Mouse (Mus musculus): ENCODE measurements around the gene 4921507P07Rik.
"Not testable (repeated sequence)": the region's sequence is repeated elsewhere in the genome, so short reads cannot be mapped to it uniquely, and the experiment has no call there.

4921507P07Rik gene

DNA sequence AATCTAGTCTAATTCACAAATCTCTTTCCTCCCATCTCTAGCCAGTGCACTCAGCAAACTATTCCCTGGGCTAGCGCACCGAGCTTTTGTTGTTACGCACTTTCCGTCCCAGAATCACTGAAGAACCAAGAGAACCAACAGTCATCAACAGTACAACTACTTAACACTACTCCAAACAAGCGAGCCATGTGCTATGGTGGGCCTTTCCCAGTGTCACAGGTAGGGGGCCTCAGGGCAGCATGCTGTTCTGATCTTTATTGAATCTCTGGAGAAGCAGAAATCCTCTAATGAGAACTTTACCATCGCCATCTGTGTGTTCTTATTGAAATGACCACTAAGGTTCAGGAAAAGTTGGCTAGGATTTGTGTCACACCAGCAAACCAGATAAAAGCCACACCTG, 38.9 kb downstream of the 4921507P07Rik start:
- no peak for DNase-seq (ENCODE audit: low spot score in 2 of 2)

DNA sequence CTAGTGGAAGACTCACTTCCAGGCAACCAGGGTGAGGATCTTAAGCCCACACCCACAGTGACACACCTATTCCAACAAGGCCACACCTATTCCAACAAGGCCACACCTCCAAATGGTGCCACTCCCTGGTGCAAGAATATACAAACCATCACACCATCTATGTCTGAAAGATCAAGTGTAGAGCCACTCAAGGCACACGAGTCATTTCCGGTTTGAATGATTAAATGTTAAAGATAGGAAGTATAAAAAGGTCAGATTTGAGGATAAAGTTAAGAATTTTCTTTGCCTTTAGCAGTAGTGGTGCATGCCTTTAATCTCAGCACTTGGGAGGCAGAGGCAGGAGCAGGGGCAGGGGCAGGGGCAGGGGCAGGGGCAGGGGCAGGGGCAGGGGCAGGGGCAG, 42.2 kb downstream of the 4921507P07Rik start:
- DNase-seq (ENCODE audit: low spot score in 2 of 2), result not testable (repeated sequence)

DNA sequence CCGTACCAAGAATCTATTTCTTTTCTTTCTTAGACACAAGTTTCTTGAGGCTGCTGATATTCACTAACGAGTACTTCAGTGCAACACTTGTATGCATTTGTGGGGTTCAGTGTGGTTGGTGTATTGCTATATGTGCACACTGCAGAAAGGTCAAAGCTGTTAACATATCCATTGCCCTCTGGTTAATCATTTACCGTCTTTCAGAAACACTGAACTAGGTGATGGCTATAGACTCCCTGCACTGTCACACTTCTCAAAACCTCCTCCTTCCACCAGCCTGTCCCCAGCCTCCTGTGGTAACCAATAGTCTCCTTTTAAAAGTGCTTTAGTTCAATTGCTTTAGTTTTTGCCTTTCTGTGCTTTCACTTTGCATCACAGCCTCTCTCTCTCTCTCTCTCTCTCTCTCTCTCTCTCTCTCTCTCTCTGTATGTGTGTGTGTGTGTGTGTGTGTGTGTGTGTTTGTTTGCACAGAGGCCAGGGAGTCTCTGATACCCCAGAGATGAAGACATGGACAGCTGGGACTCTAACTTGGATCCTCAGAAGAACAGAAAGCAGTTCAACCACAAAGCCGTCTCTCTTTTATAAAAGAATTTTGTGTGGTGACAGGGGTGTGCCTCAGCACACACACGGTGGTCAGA, 43.4 kb downstream of the 4921507P07Rik start:
- DNase-seq (ENCODE audit: low spot score in 2 of 2), result no peak

DNA sequence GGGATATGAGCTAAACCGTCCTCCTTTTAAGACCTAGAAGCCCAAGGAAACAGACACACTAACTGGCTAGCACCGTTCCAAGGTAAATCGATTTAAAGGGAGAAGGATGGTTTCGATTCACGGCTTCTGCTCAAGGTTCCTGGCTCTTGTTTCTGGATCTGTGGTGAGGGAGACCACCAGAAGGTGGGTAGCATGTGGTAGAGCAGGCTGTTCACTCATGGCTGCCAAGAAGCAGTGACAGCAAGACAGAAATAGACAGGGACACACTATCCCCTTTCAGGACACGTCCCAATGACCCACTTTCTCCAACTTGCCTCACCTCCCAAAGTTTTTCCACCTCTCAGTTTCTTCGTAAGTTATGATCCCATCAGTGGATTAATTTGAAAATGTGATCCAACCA, 46.6 kb downstream of the 4921507P07Rik start:
- DNase-seq (ENCODE audit: low spot score in 2 of 2), result no peak

DNA sequence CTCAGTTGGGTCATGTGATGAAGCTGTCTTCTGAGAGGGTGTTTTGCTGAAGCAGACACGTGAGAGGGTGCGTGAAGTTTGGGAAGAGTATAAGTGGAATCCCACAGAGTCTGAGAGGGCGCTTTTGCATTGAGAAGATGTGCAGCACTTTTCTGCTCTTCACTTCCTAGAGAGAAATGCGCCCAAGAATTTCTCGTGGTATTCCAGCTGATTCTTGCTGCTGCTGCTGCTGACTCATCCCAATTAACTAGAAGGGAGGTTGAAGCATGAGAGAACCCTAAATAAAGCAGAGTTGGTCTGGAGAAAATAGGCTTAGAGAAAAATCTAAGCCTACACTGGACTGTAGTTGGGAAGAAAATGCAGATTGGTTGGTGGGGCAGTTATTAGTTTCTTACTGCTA, 47.4 kb downstream of the 4921507P07Rik start:
- DNase-seq (ENCODE audit: low spot score in 2 of 2), result peak; percentile 39 to 47

DNA sequence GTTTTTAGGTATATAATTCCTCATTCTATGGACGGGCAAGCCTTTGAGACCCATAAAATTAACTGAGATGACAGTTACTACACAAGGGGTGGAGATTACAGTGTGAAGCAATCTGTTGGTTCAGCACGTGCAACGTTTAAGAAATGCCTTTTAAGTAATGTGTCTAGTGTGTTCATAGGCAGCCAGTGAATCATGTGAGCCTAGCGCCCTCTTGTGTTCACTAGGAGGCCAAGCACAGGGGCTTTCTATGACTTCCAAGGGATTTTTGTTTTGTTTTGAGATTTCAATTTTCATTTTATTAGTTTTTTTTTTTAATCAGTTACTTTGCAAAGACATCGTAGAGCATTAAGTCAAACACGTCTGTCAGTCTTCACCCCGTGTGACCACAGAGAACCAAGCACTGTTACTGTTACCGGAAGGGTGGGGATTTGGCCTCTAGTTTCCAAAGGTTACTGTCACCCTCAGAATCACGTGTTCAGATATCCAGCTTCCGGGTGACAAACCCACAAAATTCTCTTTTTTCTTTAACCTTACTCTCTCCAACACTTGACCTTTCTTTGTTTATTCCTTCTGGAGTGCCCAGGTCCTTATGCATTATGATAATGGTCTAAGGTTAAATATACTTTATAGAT, 50.9 kb downstream of the 4921507P07Rik start:
- DNase-seq (ENCODE audit: low spot score in 2 of 2), result peak in 1 of 2 experiments; percentile 62

DNA sequence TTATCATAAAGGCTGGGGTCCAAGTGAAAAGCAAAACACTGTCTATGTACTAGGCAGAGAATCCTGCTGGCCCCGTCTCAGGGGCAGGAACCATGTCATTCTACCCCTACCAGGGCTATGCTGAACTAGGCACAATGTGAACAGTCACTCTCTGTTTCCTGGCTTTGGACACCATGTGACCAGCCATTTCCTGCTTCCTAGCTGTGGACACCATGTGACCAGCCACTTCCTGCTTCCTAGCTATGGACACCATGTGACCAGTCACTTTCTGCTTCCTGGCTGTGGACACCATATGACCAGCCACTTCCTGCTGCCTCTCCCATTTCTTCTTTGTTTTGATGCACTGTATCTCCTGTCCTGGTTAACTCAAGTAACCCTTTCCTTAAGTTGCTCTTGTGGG, 53.9 kb downstream of the 4921507P07Rik start:
- DNase-seq (ENCODE audit: low spot score in 2 of 2), result no peak

DNA sequence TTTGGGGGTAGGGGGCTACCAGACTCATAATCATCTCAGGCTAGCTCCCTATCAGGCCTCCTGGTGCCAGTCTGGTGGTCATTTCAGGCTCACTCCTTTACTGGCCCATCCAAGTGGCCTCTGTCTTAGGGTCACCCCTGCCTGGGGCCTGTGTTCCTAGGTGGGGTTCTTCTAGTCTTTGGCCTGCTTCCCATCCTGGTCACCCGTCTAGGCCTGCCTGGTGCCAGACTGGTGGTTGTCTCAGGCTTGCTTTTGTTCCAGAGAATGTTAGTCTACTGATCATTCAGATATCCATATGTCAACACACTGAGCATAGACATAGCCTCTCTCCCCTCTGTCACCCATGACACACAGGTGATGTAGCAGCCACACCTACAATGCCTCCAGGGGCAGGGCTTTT, 56.8 kb downstream of the 4921507P07Rik start:
- DNase-seq (ENCODE audit: low spot score in 2 of 2), result no peak

DNA sequence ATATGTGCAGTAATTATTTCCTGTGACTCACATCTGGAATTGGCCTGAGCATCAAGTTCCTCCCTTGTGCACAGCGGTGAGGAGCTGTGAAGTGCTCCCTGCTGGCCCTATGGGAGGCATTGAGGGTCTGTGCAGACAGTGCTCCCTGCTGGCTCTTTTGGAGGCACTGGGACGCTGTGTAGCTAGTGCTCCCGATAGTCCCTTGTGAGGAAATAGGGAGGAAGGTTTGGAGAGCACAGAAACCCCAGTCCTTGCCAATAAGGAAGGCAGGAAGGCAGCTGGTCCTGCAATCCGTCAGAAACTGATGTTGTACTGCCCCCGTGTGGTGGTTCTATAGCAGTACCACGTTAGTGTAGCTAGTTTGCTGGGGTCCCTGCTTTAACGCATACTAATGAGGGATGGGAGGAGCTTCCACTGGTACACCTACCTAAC, 60.0 kb downstream of the 4921507P07Rik start:
- DNase-seq (ENCODE audit: low spot score in 2 of 2), result peak in 1 of 2 experiments; percentile 62

DNA sequence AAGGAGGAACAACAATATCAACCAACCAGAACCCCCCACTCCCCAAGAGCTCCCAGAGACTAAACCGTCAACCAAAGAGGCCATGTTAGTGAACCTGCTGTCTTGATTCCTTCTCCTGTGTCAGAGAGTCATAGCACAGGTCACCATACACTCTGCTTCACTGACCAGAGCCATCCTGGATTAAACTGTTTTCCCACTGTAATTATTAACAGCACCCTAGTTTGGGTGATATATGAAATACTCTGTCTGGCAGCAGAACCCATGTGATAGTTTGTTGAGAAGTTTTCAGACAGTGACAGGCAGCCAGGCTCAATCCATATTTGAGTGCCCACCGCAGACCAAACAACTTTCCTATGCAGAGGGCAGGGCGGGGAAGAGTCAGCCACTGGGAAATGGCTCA, 61.1 kb downstream of the 4921507P07Rik start:
- DNase-seq (ENCODE audit: low spot score in 2 of 2), result no peak

DNA sequence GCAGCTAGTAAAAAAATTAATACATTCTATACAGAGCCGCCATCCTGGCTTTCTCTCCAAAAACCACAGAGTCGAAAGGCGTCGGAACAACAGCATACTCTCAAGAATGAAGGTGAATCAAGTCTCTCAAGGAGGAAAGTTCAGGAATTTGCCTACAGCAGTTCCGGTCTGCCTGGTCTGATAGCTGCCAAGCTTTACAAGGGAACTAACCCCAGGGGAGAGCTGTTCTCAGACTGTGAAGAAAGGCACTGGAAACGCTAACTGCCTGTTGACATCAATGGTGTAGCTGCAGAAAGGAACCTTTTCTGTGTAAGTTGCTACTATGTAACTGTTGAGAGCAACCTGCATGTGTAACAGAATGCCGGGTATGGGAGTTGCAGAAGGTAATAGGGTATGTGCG, 64.5 kb downstream of the 4921507P07Rik start:
- DNase-seq (ENCODE audit: low spot score in 2 of 2), result no peak

DNA sequence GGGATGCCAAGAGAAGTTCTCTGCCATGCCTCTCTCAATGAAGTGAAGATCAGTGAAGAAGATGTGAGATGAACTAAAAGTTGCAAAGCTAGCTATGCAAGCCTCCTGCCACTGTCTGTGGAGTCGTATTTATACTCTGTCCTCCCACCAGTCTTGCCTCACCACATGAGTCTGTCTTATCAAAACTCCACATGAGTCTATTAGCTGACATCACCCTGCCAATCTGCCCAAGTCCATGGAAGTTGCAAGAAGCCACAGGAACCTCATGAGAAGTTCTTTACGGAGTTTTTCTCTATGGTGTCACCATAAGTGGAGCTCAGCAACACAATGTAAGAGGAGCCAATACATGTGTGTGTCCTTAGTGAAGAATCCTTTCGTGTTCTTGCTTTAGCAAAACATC, 65.4 kb downstream of the 4921507P07Rik start:
- no peak for DNase-seq (ENCODE audit: low spot score in 2 of 2)

DNA sequence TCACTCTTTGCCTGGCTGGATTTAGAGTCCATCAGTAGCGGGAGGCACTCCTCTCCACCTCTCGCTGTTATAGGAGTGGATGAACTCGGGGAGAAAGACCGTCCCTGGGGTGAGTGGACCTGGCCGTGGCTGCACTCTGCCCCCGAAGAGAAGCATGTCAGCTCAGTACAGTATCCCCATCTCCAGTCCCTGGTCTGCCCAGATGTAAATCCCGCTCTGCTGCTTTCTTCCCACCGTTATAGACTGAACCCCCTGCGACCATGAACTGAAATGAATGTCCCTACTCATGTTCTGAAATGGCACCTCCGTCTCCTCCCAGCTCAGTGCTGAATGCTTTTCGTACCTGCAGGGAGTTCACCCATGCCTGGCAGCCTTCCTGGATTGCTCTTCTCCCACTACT, 67.2 kb downstream of the 4921507P07Rik start:
- no peak for DNase-seq (ENCODE audit: low spot score in 2 of 2)

DNA sequence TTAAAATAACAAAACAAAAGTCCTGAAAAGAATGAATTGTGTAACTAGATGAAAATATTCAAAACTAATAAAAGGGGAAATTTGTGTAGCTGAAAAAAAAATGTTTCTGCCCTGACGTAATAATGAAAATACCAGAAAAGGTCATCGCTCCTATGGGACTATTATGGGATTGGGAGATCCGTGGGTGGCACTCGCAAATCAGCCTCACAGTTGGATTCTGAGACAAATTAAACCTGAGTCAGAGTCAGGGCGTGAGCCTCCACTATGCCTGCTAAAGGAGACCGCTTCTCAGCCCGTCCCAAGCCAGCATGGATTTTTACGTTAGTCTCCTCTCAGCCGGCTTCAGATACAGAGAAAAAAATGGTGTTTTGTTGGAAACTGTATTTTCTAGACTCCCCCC, 69.0 kb downstream of the 4921507P07Rik start:
- DNase-seq (ENCODE audit: low spot score in 2 of 2), result no peak

DNA sequence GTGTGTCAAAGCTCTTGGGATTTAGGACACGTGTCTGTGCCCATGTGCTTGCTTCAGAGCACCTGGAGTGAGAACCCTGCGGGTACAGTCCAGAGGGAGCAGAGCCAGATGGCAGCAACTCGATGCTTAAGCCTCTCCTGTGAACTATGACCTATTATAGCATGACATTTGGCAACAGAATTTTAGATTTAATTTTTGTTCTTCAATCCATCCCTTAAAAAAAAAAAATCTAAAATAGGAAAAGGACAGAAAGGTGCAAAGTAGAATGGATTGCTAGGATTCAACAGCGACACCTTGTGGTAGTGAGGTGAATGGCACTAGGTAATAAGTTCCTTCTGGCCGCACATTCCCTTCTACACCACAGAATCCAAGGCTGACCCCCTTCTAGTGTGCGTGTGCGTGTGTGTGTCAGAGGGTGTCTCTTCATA, 69.8 kb downstream of the 4921507P07Rik start:
- DNase-seq (ENCODE audit: low spot score in 2 of 2), result peak in 1 of 2 experiments; percentile 76

DNA sequence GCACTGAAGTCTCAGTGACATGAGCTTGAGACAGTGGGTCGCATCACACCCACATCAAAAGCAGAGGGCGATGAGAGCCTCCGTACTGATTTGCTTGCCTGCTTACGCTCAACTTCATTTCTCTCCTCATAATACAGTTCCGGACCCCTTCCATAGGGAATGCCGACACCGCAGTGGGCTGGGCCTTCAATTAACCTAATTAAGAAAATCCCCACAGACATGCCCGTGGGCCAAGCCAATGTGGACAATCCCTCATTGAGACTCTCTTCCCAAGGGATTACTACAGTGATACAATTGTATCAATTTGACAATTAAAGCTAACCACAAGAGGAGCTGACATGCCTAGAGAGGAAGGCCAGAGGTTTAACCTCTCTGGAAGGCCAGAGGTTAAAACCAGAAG, 70.6 kb downstream of the 4921507P07Rik start:
- no peak for DNase-seq (ENCODE audit: low spot score in 2 of 2)

DNA sequence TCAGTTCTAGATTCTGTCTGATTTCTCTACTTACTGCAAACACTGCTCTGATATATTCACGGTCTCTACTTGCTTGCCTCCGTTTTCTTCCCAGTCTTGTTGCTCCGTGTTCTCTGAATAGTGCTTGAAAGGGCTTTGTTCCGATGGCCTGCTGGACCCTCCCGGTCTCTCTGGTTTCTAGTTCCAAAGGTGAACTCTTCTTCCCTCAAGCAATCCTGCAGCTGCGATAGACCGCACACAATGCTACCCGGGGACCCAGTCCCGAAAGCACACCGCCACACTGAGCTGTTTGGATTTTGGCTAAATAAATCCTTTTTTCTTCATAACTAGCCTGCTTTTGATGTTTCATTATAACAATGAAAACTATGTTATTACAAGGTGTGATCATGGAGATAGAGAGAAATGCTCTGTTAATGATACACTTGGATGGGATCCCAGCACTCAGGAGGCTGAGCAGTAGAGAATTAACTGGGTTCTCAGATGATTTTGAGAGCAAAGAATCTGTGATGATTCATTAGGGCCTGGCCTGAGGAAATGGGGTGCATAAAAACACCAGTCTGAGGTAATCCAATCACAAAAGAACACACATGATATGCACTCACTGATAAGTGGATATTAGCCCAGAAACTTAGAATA, 72.1 kb downstream of the 4921507P07Rik start:
- DNase-seq (ENCODE audit: low spot score in 2 of 2), result no peak

Data from left cerebral cortex, adult 9 months (tissue).